Mouse (Mus musculus) cerebellum, adult (tissue): ENCODE measurements at regions not wholly inside any gene's neighbourhood (a gene's known extent, or its start where the extent isn't known, plus 50 kb on each side); places are given as distances from the start of the nearest gene placed in this dataset.

Experiments used
- ATAC-seq: cut with Nextera tagmentation; 2 replicates; pipeline ENCODE4 v1.9.2; 2017; ENCODE audit warnings: mild to moderate bottlenecking, moderate library complexity, mixed read lengths; ENCODE audit not compliant: insufficient number of reproducible peaks, low FRiP score, low TSS enrichment

GRCm38 (mm10) chr3:115207072-115207471, 303.2 kb downstream of the Olfm3 start:
- ATAC-seq: no peak

GRCm38 (mm10) chr3:115211841-115212240, 308.0 kb downstream of the Olfm3 start:
- no peak for ATAC-seq

- ATAC-seq: no peak
These were observed 309.6 kb downstream of the Olfm3 start for GRCm38 (mm10) chr3:115213477-115213876.

GRCm38 (mm10) chr3:115240497-115240896, 336.6 kb downstream of the Olfm3 start:
- ATAC-seq: no peak

- ATAC-seq: peak; percentile 58; the same call in 1 of the 2 replicates
These were observed 348.9 kb downstream of the Olfm3 start for GRCm38 (mm10) chr3:115252618-115253379.

GRCm38 (mm10) chr3:115276207-115276606, 372.3 kb downstream of the Olfm3 start:
- no peak for ATAC-seq

- no peak for ATAC-seq
These were observed 377.4 kb downstream of the Olfm3 start for GRCm38 (mm10) chr3:115281233-115281632.

- ATAC-seq: no peak
These were observed 380.6 kb downstream of the Olfm3 start for GRCm38 (mm10) chr3:115284487-115284886.
